Mouse (Mus musculus) embryo, embryonic 10 days (tissue): ENCODE measurements around the gene Hs3st4.

Experiments
- DNase-seq: peaks from one replicate; pipeline ENCODE4 v3.0.0-alpha.2; 2015; ENCODE audit warnings: low spot score

Hs3st4 gene

DNA sequence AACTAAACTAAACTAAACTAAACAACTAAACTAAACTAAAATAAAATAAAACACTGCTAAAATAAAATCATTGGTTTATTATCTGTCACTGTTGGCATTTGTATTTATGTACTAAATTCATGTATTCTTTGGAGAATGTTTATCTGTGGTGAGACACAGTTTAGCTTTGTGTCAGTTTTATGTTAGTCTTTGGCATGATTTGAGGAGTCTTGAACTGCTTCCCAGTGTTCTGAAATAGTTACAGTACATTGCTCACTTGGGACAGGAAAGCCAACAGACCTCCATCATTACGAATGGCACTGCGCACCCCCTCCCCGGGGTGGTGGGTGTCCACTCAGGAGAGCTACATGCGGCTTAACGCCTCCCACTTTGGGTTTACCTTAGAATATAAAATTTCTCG lies 158.6 kb downstream of the Hs3st4 start:
- DNase-seq = no peak

DNA sequence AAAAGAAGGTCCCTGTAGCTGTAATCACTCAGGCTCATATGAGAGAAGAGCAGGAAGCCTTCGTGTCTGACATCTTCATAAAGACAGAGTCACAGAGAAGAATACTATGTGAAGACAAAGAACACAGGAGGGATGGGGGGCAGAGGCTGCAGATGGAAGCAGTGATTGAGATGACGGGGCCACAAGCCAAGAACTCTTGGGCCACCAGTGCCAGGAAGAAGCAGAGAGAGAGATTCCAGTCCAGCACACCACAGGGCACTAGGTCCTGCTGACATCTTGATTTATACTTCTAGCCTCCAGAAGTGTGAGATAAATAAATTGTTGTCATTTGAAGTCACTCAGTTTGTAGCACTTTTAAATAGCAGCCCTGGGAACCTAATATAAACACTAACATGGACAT lies 168.2 kb downstream of the Hs3st4 start:
- no peak for DNase-seq

DNA sequence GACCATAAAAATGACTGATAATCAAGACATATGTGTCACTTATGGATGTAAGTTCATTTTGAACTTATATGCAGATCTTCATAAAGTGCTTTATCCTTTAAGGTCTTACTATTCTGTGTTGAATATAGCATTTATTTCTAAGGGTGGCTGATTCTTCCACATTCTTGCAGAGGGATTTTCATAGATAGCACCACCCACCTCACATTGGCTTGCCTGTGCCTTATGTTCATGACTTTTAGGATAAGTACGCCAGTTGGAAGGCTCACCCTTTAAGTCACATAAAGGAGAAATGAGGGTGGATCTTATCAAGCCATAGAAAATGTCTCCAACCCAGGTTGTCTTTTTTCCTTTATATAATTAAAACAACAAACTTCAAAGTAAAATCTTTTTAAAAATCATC lies 180.6 kb downstream of the Hs3st4 start:
- no peak for DNase-seq

DNA sequence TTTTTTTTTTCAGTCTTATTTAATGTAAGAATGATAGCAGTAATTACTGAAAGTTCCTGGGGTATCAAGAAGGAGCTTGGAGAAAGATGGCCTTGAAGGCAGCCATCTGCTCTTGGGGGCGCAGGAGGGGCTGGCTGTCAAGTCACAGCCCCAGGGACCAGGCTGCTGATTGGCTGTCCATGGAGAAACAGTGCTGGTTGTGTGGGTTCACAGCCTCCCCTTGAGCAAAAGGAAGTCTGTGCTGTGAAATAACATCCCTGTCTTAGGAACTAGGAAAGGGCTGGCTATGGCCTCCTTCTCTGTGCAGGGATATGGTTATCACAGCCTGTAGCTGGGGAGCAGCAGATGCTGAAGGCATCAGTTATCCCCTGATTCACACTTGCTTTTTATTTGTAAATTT lies 183.6 kb downstream of the Hs3st4 start:
- DNase-seq = no peak

DNA sequence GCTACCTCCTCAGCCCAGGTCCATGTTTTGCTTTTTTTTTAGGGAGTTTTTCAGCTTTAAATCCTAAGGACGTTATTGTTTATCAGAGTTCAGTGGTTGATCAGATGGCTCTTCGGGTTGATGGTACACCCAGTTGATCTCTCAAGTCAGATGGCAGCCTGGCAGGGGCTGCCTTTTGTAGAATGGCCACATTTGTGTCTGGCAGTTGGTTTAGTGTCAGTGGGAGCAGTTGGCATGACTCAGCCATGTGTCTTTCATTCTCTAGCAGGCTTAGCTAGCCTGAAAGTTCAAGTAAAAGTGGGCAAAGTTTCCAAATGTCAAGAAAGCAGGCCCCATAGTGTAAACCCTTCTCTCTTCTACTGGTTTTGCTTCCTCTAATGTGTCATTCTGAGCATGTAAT lies 186.1 kb downstream of the Hs3st4 start:
- no peak for DNase-seq

DNA sequence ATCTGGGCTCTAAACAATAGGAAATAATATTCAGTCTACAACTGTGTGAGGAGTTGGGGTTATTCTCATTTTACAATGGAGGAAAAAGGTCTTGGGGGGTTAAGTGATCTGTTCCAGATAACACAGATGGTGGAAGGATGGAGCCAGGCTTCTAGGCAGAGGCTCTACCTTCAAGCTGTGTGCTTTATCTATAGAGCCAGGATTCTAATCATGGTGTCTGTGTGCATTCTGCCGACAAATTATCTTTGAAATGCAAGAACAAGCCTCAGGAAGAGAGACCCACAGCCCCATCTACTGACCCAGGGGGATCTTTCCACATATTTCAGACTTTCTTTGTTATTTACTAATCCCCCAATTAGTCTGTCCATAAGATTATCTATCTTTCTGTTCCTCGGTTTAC lies 187.3 kb downstream of the Hs3st4 start:
- DNase-seq = no peak

DNA sequence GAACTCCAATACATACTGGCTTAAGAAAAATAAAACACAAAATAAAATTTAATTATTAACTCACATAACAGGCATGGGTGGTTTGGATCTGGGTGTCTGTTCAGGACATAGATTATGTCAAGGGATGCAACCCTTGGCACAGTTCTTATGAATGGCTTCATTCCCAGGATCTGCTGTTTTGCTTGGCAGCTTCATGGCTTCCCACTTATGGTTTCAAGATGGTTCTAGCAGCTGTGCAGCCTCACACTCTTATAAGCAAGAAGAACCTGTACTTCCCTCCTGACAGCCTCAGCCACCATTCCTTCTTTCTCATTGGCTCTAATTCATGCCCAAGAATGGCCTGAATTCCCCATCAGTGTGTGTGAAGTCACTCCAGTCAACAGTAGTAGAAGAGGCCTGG lies 189.3 kb downstream of the Hs3st4 start:
- DNase-seq = no peak

DNA sequence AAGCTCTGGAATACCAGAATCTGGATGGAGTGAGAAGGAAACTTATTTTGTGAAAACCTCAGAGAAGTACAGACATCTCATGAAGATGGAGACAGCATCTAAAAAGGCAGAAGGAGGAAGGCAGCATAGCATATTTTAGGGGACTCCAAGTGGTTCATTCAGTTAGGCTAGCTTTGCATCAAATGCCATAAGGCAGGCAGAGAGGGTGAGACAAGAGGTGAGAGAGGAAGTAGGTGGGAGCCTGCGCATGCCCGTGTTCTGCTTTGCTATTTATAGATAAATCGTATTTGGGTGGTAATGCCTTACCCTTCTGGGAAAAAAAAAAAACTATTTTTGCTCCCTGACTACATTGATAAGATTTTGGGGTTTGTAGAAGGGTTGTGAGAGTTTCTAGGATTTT lies 198.3 kb downstream of the Hs3st4 start:
- DNase-seq = no peak

DNA sequence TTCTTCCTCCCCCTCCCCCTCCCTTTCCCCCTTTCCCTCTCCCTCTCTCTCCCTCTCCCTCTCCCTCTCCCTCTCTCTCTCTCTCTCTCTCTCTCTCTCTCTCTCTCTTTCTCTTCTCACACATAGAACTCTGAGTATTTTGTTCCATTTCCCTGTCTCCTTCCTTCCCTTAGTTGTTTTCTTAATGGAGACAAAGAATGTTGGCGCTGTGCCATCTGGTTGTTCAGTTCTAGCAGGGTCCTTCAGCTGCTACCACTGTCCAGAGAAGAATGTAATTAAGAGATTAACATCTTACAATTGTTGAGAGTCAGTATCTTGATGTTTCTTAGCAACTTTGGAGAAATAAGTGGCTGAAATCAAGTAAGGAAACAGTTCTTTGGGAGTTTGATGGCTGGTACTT lies 202.0 kb downstream of the Hs3st4 start:
- DNase-seq = no peak

DNA sequence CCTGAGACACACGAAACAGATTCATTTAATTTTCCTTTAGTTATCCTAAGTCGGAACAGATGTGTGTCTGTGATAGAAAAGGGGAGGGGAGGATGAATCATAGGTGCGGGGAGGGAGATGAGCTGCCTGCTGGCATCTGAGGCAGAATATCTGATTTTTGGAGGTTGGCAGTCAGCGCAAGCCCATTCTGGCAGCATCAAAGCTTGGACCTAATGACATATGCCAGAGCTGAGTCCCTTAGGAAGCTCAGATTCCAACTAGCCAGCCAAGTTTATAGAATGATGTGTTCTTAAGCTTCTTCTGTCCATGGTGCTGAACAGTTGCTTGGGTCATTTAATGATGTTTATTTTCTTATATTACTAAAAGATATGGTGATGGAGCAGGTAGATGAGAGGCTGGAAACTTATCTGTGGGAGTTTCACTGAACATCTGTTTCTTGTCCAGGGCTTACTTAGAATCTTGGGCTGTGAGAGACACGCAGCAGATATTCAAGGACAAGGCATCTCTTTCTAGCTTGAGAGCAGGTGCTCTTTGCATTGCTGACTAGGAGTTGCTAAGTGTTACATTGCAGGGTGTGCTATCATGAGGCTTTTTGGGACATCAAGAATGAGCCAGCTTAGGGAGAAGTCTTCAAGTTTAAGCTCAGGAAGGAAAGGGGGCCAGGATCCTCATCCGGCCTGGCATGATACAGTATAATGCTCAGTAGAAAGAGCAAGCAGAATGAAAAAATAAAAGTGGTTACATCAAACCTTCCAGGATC lies 216.3 kb downstream of the Hs3st4 start:
- peak; percentile 72 for DNase-seq

DNA sequence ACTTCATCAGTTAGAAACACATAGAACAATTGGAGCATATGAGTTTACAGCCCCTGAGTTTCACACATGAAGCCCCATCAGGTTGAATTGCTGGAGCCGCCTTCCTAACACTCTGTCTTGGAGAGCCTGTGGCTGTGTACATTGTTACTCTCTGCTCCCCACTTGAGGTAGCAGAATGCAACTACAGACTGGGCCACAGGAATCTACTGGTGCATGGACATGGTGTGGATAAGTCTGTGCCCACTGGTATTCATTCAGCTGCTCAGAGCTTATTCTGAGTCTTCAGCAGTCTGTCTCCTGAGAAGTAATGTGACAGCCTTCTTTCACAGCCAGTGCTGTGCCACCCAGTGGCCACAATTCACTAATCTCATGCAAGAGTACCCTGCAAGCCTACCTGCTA lies 234.3 kb downstream of the Hs3st4 start:
- peak; percentile 10 for DNase-seq

DNA sequence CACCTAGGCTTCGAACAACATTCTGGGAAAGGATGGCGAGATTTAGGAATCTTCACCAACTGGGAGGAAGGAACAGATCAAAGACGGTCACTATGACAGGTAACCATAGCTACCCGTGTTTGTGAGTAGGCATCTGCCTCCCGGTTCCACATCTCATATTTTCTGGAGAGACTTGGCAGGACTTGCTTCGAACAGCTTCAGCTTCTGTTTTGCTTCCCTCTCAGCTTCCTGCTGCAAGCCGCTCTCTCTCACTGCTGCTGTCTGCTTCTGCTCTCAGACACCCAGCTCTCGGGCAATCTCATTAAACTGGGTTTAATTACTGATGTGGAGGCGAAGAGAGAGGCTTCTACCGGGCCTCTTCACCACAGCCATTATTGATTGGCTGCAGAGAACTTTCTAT lies 237.9 kb downstream of the Hs3st4 start:
- DNase-seq = no peak

DNA sequence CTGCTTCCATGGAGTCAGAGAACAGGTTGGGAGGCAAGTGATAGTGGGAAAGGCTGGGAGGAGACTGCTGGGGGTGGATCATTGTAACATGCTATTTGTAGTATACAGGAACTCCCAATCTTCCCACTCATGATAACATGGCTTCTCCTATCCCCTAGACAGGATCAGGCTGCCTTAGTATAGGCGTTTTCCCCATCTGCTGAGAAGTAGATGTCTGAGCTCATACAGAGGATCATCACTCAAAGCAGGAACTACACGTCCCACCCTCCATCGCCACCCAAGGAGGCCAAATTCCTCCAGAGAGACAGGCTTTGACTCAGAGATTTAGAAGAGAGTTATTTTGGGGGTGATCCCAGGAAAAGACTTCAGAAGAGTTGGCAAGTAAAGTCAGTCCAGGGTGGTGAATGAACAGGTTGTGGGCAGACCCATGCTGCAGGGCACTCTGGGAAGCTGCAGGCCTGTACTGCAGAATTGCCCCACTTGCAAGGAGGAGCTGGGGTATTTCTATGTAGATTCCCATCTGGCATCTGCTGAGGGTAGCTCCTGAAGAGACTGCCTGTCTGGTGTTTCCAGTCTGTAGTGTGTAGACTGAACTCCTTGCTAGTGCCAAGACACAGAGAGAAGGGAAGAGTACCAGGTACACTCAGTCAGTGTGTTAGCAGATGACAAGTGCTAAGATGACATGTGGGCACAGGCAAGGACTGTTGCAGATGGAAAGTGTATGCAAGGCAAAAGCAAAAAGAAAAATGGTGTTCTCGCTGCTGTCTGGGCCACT lies 255.4 kb downstream of the Hs3st4 start:
- DNase-seq = no peak

DNA sequence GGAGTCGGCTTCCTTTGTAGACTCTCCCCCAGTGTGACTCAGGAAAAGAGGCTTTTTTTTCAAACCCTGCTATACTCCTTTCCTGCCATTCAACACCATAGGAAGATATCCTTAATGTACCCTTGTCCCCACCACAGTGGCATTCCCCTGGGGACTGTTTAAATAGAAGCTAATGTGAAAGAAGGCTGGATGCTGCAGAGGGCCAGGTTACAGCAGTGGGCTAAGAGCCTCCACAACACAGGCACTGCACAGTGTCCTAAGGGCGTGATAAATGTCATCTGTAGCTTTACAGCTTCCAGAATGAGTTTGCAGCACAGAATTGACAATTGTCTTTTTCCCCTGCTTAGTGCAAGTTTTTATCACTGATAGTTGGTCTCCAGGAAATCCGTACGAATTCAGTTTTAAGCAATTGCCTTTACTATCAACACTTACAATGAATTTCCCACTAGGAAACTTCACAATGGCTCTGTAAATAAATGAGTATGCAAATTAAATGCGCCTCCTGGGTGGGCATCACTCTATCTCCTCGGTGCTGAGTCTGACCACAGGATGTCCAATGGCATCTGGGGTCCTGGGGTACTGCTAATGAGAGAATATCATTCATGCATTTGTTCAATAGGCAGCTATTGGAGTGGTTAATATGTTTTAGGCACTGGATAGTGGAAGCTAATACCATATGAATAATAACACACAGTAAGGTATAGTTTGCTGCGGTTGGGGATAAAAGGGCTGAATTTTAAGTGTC lies 257.4 kb downstream of the Hs3st4 start:
- DNase-seq = peak; percentile 13

DNA sequence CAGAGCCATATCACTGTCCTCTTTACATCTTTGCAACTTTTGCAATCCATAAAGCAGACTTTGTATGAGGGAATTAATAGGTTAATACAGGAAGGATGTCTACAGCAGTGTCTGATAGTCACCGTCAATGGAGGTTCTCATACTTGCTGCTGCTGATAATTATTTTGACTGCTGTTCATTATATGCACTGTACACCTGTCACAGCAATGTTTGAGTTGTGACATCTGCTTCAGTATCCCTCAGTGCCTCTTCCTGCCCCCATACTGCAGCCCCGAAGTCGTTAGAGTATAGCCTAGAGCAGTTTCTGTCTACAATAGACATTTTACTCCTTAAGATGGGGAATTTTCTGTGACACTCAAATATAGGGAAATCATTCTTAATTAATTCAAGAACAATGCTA lies 267.2 kb downstream of the Hs3st4 start:
- DNase-seq = no peak

DNA sequence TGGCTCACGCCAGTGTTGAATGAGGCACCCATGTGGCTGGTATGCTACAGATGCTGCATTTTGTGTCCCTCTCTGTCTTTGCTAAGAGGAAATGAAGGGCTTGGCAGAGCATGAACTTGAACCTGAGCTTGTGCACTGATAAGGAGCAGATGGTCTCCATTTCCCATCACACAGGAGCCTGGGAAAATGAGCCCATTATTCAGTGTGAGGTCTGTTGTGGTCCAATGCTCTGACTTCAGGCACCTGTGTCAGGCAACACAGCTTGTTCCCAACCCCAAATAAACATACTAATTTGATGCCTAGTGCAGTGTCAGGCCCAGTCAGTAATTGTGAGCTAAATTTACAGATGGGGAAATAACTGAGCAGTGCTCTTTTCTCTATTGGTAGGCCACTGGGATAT lies 267.9 kb downstream of the Hs3st4 start:
- no peak for DNase-seq

DNA sequence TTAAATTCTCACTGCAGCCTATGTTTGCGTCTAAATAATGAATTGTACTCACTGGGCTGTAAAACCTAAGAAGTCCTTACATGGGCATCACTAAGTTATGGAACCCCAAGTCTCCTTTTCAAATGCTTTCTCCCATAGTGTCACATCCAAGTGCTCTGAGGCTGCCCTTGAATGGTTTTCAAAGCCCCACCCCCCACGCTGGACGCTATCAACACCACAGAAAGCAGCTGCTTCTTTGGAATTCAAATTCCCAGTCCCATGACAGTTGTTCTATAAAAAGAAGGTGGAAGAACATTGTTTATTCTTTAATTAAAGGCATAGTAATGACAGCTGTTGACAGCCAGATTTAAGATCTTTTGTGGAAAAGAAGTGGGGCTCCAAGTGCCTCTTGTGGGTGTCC lies 275.8 kb downstream of the Hs3st4 start:
- no peak for DNase-seq

DNA sequence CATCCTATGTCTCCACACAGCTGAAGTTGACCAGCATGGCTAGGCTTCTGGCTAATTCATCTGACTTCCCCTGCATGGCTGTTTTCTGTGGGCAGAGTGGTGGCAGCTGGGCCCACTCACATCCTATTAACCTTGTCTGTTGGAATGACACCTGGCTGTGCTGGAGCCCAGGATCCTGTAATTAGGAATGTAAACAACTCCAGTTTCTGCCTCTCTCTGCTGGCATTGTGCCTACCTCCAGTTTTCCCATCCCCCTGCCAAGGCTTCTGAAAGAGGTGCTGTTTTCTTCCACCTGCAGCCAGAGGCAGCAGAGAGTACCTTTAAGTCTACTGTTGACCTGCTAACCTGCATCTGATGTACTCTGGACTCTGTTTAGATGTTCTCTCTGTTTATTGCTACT lies 288.1 kb downstream of the Hs3st4 start:
- DNase-seq = no peak

DNA sequence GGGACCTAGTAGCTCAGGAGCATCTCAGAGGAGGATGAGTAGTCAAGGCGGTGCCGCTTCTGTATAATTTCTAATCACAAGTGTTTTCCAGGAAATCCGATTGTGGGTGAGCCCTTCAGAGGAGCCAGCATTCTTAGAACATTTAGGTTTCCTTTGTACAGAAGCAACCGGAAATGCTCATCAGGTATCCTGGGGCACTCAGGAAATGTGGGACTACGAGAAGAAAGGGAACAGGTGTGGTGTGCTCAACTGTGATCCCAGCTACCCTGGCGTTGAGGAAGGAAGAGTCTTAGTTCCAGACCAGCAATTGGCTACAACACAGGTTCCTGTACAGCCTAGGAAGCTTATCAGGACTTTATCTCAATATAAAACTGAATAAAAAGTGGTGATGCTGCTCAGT lies 307.2 kb downstream of the Hs3st4 start:
- no peak for DNase-seq

DNA sequence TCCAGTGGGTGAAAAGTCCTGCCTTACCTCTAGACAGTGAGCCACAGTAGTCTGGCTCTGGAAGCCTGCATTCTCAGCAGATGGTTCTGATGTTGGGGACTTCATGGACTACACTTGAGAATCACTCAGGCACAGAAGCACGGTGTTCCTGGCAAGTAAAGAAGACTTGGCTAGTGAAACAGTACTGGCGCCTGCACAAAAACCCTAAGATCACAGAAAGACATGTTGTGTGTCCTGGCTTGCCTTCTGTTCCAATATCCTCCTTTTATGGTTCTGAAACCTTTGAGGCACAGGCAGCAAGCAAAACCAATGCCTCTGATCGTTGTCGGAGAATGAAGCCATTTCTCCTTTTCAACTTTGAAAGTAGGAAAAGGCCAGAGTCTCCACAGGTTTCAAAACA lies 336.8 kb downstream of the Hs3st4 start:
- DNase-seq = no peak

DNA sequence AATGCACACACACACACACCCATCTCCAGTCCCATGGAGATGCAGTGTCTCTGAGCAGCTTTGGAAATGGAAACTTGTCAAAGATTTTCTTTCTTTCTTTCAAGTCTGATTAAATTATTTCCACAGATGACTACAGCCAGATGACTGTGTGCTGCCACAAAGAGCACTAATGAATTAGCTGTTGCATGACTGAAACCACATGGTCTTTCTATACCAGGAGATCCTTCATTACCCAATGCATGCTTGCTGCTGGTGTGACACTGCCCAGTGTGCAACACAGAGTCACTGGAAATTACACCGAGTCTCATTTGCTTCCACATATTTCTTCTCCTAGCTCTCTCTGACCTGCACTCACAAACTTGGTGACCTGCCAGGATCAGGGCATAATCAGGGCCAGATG lies 353.0 kb downstream of the Hs3st4 start:
- peak; percentile 41 for DNase-seq

DNA sequence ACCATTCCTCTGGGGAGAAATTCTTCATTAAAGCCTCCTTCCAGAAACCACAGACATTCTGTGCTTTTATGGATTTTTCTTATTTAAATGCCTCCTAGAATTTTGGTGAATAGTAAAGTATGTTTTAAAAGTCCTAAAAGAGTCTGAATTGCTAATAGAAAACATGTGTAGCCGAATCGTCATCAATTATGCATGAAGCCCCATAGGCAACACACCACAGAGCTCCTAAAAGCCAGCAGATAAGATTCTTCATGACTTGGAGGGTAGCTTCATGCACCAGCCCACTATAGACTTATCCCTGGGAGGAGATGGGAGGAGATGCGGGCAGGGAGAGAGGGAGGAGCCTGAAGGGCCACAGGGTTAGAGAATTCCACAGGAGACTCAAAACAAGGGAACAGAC lies 358.8 kb downstream of the Hs3st4 start:
- DNase-seq = no peak
